Mouse (Mus musculus) myocyte (in vitro differentiated cells): ENCODE data around the gene Mme. TPM values are rescaled to one million over a fixed set of nuclear protein-coding genes. Genes with fewer than 3 reads are reported as not detected.

Experiments
- H3K27me3 ChIP-seq: one replicate; pipeline ENCODE4 v1.6.1; 2011; ENCODE audit not compliant: control insufficient read depth, insufficient read depth, insufficient read length
- H3K36me3 ChIP-seq: one replicate; pipeline ENCODE4 v1.6.1; 2011; ENCODE audit not compliant: control insufficient read depth, insufficient read depth
- H3K4me2 ChIP-seq: one replicate; pipeline ENCODE4 v1.6.1; 2011; ENCODE audit warnings: low read depth, control low read depth
- H3K4me3 ChIP-seq: one replicate; pipeline ENCODE4 v1.5.1; 2011; ENCODE audit warnings: mild to moderate bottlenecking, control low read depth, moderate library complexity
- H3K79me2 ChIP-seq: one replicate; pipeline ENCODE4 v1.6.1; 2011; ENCODE audit not compliant: control insufficient read depth, insufficient read depth
- H3ac ChIP-seq: one replicate; pipeline ENCODE4 v1.6.1; 2011; ENCODE audit not compliant: control insufficient read depth, insufficient read length
- CEBPB ChIP-seq: IDR thresholded peaks from 2 replicates; pipeline ENCODE4 v1.6.1; 2011; ENCODE audit warnings: mild to moderate bottlenecking, moderate library complexity; ENCODE audit not compliant: poor library complexity, insufficient read depth, severe bottlenecking
- E2F4 ChIP-seq: IDR thresholded peaks from one replicate; pipeline ENCODE4 v1.6.1; 2011; ENCODE audit warnings: mild to moderate bottlenecking, control low read depth, moderate library complexity; ENCODE audit not compliant: insufficient read depth
- MAX ChIP-seq: IDR thresholded peaks from one replicate; pipeline ENCODE4 v1.6.1; 2011; ENCODE audit warnings: low read depth, mild to moderate bottlenecking, control low read depth
- MYOD1 ChIP-seq, 3 experiments: IDR thresholded peaks; one replicate each; pipeline ENCODE4 v1.6.1; 2011; ENCODE audit warnings: control low read depth in 2 of 3, low read depth in 2 of 3, mild to moderate bottlenecking in 2 of 3, moderate library complexity in 1 of 3; ENCODE audit not compliant: insufficient read length in 2 of 3, control insufficient read depth in 1 of 3
- MYOG ChIP-seq, 3 experiments: IDR thresholded peaks; one replicate each; pipeline ENCODE4 v1.6.1; 2011; ENCODE audit warnings: control low read depth in 2 of 3, low read depth in 2 of 3, mild to moderate bottlenecking in 2 of 3; ENCODE audit not compliant: insufficient read length in 2 of 3, control insufficient read depth in 1 of 3, insufficient read depth in 1 of 3
- POLR2A ChIP-seq: IDR thresholded peaks from one replicate; pipeline ENCODE4 v1.6.1; 2011; ENCODE audit warnings: low read depth, mild to moderate bottlenecking, control low read depth, moderate library complexity; ENCODE audit not compliant: insufficient read length
- POLR2AphosphoS2 ChIP-seq: IDR thresholded peaks from one replicate; pipeline ENCODE4 v1.6.1; 2011; ENCODE audit warnings: low read depth, control low read depth; ENCODE audit not compliant: insufficient read length
- REST ChIP-seq: IDR thresholded peaks from one replicate; pipeline ENCODE4 v1.6.1; 2011; ENCODE audit warnings: mild to moderate bottlenecking, control low read depth, moderate library complexity; ENCODE audit not compliant: insufficient read depth, insufficient read length
- SRF ChIP-seq: IDR thresholded peaks from one replicate; pipeline ENCODE4 v1.6.1; 2011; ENCODE audit warnings: low read depth; ENCODE audit not compliant: control insufficient read depth, insufficient read length
- TCF12 ChIP-seq: IDR thresholded peaks from one replicate; pipeline ENCODE4 v1.6.1; 2011; ENCODE audit warnings: mild to moderate bottlenecking, control low read depth; ENCODE audit not compliant: poor library complexity, insufficient read depth, severe bottlenecking
- TCF3 ChIP-seq: IDR thresholded peaks from one replicate; pipeline ENCODE4 v1.6.1; 2011; ENCODE audit warnings: low read depth, control low read depth; ENCODE audit not compliant: insufficient read length
- USF1 ChIP-seq: IDR thresholded peaks from one replicate; pipeline ENCODE4 v1.6.1; 2011; ENCODE audit warnings: low read depth, mild to moderate bottlenecking, control low read depth, moderate library complexity
- polyA plus RNA-seq: library from polyadenylated mRNA; unstranded; fragments of >200 nt; fragmentation: generic; extraction: Trizol; gene quantifications from one replicate; pipeline ENCODE4 v1.2.1, GENCODE M21; 2012; ENCODE audit warnings: missing spikeins

The Mme gene
- polyA plus RNA-seq, 1 experiment = not detected

DNA sequence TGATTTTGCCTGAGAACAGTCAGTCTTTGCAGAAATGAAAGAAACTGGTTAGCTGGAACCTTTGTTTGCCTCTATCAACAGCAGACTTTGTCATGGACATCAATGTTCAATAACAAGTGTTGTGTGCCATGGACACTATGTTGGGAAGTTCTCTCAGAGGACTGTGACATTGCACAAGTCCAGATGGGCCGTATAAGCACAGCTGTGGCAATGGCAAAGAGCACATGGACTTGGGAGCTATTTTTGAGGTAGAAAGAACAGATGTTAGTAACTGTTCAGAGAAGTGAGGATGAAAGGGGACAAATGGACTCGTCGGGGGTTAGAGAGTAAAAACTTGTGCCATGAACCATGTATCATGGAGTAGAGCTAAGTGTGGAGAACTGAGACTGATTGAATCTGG, 165.1 kb downstream of the Mme start:
- H3K4me3 ChIP-seq = no peak overlapping the region
- no peaks in the 10 kb centered on the region for H3K36me3 ChIP-seq
- no peak overlapping the region for H3ac ChIP-seq
- H3K4me2 ChIP-seq = no peak overlapping the region
- H3K27me3 ChIP-seq = no peaks in the 10 kb centered on the region
- H3K79me2 ChIP-seq = no peaks in the 10 kb centered on the region
- TF ChIP-seq REST (no peak), MYOG (IDR thresholded peaks at IDR 0.05; ENCODE audit: control insufficient read depth in 1 of 3, insufficient read depth in 1 of 3, insufficient read length in 2 of 3, low read depth in 2 of 3) (no peak), MYOD1 (IDR thresholded peaks at IDR 0.05; ENCODE audit: control insufficient read depth in 1 of 3, insufficient read length in 2 of 3, low read depth in 2 of 3) (no peak), POLR2AphosphoS2 (no peak)

DNA sequence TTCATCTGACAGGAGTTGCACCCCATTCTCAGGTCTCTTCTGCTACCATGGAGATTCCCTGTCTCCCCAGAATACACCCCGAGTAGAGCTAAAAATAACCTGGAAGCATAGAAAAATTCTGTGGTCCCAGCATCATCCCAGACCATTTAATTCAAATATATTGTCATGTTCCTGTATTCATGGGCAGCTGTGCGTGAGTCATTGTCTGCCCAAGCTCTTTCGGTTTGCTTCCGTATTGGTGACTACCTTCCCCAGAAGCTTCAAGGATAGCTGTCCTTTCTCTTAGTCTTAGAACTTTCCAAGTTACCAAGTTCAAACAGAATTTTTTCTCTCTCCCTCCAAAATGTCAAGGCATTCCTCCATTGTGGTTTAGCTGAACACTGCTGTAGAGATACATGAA, 169.7 kb downstream of the Mme start:
- Histone ChIP-seq H3K4me3 (no peak overlapping the region), H3ac (no peak overlapping the region), H3K4me2 (peak overlapping the region; percentile 57), H3K36me3 (no peaks in the 10 kb centered on the region), H3K27me3 (no peaks in the 10 kb centered on the region), H3K79me2 (no peaks in the 10 kb centered on the region)
- no peak for TF ChIP-seq SRF
- no peak for TF ChIP-seq REST
- TF ChIP-seq CEBPB = no peak
- TF ChIP-seq MAX = no peak
- TF ChIP-seq POLR2AphosphoS2 = no peak
- no peak for TF ChIP-seq TCF3
- no peak for TF ChIP-seq POLR2A
- no peak for TF ChIP-seq TCF12
- no peak for TF ChIP-seq MYOG (IDR thresholded peaks at IDR 0.05; ENCODE audit: control insufficient read depth in 1 of 3, insufficient read depth in 1 of 3, insufficient read length in 2 of 3, low read depth in 2 of 3)

DNA sequence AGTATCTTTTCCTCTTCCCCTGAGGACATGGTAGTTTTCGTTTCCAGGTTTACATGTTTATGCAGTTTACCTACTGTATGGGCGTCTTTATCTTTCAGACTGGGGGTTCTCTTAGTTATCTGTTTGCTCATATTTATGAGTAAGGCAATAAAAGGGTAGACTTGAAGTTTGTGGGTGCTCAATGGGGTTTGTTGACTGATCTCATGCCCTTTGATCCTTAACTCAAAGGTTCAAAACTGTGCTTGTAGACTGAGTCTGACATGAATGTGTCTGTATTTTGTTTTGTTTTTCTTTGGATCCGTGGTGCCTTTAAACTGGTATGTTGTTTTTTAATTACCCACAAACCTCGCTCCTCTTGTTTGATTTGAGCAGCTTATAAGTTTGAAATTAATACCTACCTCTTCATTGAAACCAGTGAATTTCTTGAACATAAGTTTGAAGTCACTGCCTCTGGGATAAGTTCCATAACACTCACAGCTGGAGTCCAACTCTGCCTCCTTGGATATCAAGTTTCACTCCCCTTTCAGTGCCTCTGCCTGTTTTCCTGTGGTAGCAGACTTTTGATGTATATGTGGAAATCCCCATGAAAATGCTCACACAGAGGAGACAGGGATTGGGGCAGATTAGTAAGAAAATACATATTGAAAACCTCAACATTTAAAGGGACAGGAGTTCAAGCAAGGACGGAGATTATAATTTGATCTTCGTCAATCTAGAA, 171.0 kb downstream of the Mme start:
- Histone ChIP-seq H3K79me2 (no peaks in the 10 kb centered on the region), H3ac (no peak overlapping the region), H3K4me2 (peak overlapping the region; percentile 32), H3K36me3 (no peaks in the 10 kb centered on the region), H3K4me3 (no peak overlapping the region), H3K27me3 (no peaks in the 10 kb centered on the region)
- no peak for TF ChIP-seq CEBPB
- no peak for TF ChIP-seq POLR2A
- no peak for TF ChIP-seq TCF3
- TF ChIP-seq REST = no peak
- no peak for TF ChIP-seq POLR2AphosphoS2
- no peak for TF ChIP-seq USF1
- TF ChIP-seq TCF12 = no peak
- no peak for TF ChIP-seq MYOD1 (IDR thresholded peaks at IDR 0.05; ENCODE audit: control insufficient read depth in 1 of 3, insufficient read length in 2 of 3, low read depth in 2 of 3)
- no peak for TF ChIP-seq MYOG (IDR thresholded peaks at IDR 0.05; ENCODE audit: control insufficient read depth in 1 of 3, insufficient read depth in 1 of 3, insufficient read length in 2 of 3, low read depth in 2 of 3)
- no peak for TF ChIP-seq SRF
- no peak for TF ChIP-seq E2F4
- no peak for TF ChIP-seq MAX

DNA sequence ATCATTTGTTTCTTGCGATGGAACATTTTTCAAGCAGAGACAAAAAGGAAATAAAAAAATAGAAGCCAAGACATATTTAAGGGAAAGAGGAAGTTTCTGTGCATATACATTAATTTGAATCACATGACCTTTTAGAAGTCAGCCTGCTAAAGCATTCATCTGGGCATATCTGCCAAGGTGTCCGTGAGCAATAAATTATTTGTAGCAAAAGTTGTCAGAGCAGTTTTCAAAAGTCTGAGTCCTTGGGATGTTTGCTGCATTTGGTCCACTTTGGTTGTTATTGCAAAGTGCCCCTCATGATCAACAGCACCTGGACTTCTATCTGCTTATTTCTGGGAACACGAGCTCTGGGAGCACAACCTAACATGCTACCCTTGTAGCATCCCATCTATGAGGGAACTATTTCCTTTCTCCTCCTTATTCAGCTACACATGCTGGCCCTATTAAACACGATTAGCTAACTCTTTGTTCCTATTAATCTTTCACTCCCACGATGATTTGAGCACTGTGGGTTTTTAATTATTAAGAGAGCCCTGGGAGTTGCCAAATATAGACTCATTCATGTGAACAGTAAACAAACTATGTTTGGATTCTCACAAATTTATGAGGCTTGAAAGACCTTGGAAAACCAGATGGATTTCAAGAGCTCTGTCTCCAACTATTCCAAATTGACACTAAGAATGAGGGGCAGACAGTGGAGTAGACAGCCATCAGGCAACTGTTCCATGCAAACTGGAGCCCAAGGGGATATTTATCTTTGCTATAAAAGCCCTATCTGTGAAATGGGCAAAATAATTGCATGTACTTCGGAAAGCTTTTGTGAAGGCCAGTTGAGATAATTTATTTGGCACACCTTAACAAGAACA, 171.9 kb downstream of the Mme start:
- H3K36me3 ChIP-seq = no peaks in the 10 kb centered on the region
- no peaks in the 10 kb centered on the region for H3K27me3 ChIP-seq
- no peak overlapping the region for H3ac ChIP-seq
- H3K4me2 ChIP-seq = peak overlapping the region; percentile 32
- H3K4me3 ChIP-seq = no peak overlapping the region
- no peaks in the 10 kb centered on the region for H3K79me2 ChIP-seq
- TF ChIP-seq SRF (no peak), USF1 (peak; percentile 1)

DNA sequence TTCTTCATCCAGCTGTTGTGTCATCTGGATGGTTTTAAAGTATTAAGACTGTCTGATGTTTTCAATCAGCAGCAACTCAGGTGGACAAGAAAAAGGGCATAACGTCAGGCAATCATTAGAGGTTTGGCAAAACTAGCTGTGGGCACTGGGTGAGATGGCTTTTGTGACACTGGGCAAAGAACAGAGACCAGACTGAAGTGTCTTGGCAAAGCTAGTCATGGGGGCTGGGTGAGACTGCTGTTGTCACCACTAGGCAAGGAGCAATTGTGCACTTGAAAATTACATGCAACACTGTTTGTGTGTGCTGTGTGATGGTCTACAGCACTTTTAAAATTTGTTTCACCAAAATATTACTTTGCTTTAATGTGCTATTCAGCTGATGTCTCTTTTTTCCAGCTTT, 175.9 kb downstream of the Mme start:
- no peaks in the 10 kb centered on the region for H3K79me2 ChIP-seq
- TF ChIP-seq TCF3 (no peak), MYOG (IDR thresholded peaks at IDR 0.05; ENCODE audit: control insufficient read depth in 1 of 3, insufficient read depth in 1 of 3, insufficient read length in 2 of 3, low read depth in 2 of 3) (no peak), E2F4 (no peak), REST (no peak), USF1 (no peak), MAX (no peak), SRF (no peak), CEBPB (no peak), POLR2AphosphoS2 (no peak), POLR2A (no peak), MYOD1 (IDR thresholded peaks at IDR 0.05; ENCODE audit: control insufficient read depth in 1 of 3, insufficient read length in 2 of 3, low read depth in 2 of 3) (no peak), TCF12 (no peak)
- no peak overlapping the region for H3K4me2 ChIP-seq
- no peaks in the 10 kb centered on the region for H3K27me3 ChIP-seq
- no peaks in the 10 kb centered on the region for H3K36me3 ChIP-seq
- H3K4me3 ChIP-seq = no peak overlapping the region
- no peak overlapping the region for H3ac ChIP-seq
